Mouse (Mus musculus) gastrocnemius, adult 8-10 months (tissue): ENCODE results near the gene Arhgef33. TPM values are rescaled to one million over a fixed set of nuclear protein-coding genes. Genes with fewer than 3 reads are reported as not detected.
"Not testable (repeated sequence)": the region's sequence is repeated elsewhere in the genome, so short reads cannot be mapped to it uniquely, and the experiment has no call there.

ENCODE experiments used
- DNase-seq, 2 experiments: peaks; one replicate each; pipeline ENCODE4 v3.0.0; 2022; ENCODE audit warnings: low spot score in 2 of 2
- total RNA-seq, 4 experiments: library from RNA; stranded (reverse); gene quantifications; 2 replicates each; pipeline ENCODE4 v1.2.4; 2022

The Arhgef33 gene
- not detected for total RNA-seq

DNA sequence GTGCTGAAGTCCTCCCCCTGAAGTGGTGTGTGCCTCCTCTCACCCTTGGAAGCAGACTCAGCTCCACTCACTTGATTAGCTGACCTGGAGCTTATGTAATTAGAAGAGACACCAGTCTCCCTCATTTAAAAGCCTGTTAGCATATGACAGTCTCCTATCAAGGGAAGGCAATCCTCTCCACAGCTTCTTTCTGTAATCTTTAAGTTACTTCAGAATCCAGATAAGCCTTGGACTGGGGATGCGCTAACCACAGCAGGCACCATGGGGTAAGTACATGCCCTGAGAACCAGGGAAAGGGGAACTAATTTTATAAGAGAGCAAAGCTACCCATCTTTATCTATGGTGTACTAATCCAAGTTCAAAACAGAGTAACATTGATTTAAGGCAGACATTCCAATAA lies at the start of gene Arhgef33:
Gene Arhgef33, plus strand, starts transcription at position 157 of the 400 bp plus-strand sequence.
- DNase-seq = no peak

DNA sequence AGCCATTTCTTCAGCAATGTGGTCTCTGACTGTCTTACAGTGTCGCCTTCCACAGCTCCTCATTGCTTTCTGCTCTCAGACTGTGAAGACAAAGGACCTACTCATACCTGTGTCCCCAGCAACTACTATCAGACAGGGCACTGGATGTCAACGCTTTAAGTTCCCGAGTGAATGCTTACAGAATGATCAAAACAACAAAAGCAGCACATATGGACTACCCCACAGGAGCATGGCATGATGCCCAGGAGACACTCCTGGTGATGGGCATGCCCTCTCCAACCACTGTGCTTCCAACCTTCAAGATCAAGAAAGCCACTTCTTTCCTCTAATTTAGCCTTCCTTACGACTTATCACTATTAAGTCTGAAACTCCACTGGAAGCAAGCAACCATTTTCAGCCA lies 40.1 kb upstream of the Arhgef33 start:
- no peak for DNase-seq

DNA sequence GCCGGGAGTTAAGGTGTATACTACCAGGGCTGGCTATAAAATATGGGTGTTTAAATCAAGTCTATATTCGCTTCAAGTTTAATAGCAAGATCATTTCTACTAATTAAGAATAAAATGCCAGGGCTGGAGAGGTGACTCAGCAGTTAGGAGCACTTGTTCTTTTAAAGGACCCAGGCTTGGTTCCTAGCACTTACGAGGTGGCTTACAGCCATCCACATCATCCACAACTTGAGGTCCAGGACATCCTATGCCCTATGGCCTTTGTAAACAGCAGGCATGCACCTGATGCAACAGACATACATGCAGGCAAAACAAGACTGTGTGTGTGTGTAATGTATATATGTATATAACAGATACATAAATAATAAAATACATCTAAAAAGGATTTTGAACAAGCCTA lies 39.1 kb upstream of the Arhgef33 start:
- DNase-seq = no peak

DNA sequence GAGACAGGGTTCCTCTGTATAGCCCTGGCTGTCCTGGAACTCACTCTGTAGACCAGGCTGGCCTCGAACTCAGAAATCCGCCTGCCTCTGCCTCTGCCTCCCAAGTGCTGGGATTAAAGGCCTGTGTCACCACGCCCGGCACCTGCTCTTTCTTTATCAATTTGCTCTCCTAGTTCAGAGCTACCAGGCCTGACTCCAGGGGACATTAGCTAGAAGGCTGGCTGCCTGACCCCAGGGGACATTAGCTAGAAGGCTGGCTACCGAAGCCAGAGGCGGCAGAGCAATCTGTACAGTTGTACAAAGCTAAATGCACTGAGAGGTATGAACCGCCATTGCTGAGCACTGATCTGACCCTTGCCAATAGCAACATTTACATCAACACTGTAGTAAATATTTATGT lies 36.6 kb upstream of the Arhgef33 start:
- not testable (repeated sequence) for DNase-seq

DNA sequence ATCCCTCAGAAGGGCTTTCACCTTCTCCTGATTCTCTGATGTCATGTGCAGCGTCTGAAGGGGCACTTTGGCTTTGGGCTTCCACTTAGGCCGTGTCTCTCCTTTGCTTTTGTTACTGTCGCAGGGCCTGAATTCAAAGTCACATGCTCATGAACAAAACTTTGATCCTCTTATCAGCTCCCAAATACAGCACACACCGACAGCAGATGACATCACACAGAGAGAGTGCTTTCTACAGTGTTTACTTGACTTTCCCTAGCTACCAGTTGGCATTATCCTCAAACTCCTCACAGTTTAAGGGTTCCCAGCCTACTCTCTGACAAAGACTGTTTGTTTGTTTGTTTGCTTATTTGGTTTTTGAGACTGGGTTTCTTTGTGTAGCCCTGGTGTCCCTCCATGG lies 29.0 kb upstream of the Arhgef33 start:
- no peak for DNase-seq

DNA sequence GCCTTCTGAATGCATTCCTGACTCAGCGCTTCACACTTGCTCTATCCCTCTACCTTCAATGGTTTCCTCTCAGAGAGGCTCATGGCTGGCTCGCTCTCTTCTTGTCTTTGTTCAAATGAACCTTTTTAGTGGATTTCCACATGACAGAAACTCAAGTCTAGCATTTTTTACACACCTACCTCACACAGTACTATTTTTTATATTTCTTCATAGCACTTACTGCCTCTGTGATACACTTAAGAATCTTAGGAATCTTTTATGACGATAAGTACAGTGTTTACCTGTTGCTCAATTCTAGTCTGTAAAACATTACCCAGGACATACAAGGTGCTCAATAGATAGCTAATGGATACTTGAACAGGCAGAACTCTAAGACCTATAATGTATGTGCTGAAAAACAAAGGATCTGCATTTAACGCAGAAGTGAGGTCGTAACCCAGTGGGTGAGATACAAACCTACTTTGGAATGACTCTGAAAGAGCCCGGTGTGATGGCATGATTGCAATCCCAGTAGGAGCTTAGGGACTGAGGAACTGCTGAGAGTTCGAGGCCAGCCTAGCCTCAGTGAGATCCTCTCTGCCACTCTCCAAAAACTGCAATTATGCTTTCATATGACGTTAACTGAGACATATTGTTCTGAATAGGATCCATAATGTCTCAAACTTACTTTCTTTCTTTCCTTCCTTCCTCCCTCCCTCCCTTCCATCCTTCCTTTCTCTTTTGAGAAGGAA lies 27.7 kb upstream of the Arhgef33 start:
- DNase-seq = no peak

DNA sequence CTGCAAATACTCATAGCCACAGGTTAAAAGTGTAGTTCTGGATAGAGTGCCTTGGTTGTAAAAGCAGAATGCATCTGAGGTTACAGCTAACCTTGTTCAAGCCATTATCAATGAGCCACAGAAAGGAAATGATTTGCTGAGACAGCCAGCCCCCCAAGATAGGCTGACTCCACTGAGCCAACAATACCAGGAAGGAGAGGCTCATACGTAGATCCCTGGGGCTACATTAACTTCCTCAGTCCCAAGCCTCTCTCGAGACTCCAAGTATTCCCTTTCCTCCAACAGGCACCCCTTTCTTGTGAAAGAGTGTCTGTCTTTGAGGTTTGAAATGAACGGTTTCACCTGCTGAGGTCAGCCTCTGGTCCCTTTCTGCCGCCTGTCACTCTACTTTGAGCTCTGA lies 22.8 kb upstream of the Arhgef33 start:
- no peak for DNase-seq

DNA sequence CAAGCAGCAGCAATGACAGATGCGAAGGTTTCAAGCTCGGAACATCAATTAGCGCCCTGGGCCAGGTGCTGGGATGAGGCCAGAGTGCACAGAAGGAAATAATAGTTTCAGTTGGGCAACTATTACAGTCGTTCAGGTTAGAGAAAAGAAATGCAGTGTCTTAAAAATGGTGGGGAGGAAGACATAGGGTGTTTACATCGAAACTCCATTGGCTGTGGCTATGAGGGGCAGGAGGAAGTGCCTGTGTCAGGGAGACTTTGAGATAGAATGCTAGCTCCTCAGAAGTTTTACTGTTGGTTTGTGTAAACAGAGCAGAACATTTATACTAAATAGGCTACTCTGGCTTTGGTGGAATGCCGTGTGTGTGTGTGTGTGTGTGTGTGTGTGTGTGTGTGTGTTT lies 19.2 kb upstream of the Arhgef33 start:
- DNase-seq = no peak

DNA sequence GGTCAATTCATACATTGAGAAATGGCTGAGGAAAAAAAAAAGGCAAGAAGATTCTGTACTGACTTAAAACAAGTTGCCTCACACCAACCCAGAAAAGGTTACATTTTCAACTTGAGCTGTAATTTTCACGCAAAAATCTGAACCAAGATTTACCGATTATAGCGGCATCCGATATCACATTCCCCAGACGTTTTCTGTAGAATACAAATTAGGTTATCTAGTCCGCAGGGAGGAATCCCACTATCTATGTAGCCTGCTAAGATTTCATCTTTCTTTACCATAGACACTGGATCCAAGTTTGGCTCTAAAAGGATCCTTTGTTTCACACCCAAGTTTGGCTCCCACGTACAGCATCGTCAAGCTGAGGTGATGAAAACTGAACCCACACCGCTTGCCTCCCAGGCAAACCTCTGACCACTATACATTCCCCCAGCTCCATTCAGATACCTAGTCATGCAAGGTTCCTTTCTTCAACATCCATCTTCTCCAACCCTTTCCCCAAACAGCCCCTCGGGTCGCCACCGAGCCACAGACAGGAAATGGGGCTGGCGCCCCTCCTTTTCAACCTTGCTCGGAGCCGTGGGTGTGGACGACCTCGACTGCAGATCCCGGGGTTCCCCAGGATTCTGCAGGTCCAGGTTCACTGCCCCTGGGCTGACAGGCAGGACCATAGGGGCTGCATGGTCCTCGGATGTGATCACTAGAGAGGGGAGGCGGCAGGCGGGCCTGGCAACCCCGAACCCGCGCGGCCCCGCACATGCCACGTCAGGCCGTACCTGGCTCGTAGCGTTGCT lies 17.7 kb upstream of the Arhgef33 start:
- DNase-seq = no peak

DNA sequence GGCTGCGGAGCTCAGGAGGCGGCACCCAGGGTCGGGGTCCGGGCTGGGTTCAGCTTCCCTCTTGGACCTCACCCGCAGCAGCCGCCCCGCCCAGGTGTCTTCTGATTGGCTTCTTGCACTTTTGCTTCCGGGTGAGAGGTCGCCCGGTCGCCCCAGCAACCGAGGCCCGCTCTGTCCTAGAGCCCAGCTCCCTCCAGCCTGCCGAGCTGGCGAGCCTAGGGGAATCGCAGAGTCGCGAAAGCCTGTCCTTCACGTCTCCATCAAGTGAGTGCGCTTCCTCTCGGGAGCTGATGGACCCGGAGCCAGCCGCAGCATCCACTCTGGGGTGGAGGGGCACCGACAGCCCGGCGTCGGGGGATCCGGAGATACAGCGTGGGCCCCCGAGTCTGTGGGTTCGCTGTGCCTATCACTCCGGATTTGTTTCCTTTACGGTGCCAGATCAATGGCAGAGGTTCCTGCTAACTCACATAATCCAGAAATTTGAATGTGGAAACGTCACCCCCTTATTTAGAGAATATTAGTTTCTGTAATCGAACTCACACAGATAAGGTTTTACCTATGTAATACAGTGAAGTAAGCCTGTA lies 17.0 kb upstream of the Arhgef33 start, which contains the start of the genes Morn2 and Dhx57:
Gene Morn2, plus strand, starts transcription at position 130 of the 584 bp plus-strand sequence.
Gene Dhx57, minus strand, starts transcription at position 403 of the 584 bp plus-strand sequence.
- peak; percentile 95 to 96 for DNase-seq

DNA sequence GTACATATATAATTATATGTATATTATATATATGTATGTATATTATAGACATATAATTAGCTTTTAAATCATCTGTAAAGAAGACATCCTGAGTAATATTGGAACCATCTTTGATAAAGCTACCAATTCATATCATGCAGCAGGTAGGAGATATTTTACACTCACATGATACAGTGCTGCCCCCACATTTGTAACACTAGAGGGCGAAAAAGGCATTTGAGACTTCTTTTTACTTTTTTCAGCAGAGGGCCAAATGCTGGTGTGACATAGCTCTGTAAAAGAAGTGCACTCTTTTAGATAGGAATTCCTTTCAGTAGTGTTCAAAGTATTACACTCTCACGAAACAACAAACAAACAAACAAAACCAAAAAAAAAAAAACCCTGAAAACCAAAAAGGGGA lies 16.1 kb upstream of the Arhgef33 start:
- no peak for DNase-seq

DNA sequence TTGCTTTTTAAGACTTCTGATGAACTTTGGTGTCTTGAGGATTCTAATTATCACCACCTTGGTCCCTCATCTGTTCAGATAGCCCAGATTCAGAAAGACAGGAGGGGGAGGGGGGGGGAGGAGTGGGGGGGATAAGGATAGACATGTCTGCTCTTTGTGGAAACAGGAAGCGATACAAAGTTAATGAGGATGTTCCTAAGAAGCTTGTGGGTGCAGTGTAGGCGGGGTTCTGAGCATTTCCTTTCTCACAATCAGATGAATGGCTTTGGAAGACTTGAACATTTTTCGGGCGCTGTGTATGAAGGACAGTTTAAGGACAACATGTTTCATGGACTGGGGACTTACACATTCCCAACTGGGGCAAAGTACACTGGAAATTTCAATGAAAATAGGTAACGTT lies 11.9 kb upstream of the Arhgef33 start:
- DNase-seq = no peak

DNA sequence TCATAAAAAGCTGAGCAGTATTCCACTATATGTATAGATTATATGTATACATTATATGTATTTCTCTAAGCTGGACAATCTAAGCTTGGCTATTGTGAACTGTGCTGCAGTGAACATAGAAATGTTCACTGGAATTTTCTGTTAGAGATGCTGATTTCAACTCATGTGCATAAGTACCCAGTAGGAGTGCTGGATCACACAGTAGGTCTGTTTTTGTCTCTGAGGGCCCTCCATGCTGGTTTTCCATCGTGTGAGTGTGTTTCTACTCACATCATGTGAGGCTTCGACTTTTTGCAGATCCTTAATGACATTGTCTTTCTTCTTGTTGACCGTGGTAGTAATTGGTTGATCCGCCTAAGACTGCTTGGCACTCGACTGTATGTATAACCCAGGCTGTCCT lies 8.4 kb upstream of the Arhgef33 start:
- DNase-seq = no peak

DNA sequence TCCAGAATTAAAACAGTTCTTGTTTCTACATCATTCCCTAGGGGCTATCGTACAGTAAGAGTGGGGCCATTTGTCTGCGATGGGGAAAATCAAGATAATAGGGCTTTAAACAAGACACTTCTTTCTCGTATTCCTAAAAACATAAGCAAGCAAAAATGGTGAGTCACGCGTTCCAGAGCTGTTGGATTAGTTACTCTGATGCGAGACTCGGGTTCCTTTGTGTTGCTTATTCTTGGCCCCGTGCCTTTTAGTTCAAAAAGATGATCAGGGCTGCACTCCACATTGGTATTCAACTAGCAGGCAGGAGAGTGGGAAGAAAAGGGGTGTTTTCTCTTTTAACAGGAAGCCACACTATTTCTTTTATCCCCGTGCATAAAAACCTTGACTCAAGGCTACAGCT lies 4.6 kb downstream of the Arhgef33 start:
- no peak for DNase-seq

DNA sequence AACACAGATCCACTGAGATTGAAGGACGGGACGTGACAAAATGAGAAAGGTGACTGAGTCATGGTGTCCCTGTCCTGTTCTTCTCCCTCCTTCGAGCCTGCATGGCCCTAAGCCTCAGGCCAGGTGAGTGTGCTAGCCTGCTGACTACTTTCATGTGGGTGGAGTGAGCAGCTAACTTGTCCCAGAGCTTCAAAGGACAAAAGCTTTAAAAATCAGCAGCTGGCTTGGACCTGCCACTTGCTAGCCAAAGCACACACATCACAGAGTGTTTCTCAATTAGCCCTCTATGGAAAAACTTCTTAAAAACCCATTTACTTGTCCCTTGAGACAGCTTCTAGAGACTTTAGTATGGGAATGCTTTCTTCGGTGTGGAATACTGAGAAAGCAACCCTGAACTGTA lies 5.2 kb downstream of the Arhgef33 start:
- no peak for DNase-seq

DNA sequence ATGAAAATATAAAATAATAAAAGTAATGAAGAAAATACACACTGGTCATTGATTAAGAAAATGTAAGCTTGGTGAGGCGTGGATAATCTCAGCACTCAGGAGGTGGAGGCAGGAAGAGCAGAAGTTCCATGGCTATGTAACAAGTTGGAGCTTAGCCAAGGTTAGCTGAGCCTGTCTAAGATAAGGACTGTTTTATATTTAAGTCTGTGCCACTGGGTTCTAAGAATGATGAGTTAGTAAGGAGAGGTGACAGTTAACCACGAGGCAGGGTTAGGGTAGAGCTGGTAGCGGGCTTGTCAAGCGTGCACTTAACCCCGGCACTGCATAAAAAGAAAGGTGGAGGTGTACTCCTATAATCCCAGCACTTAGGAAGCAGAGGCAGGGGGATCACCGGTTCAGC lies 15.0 kb downstream of the Arhgef33 start:
- DNase-seq = no peak

DNA sequence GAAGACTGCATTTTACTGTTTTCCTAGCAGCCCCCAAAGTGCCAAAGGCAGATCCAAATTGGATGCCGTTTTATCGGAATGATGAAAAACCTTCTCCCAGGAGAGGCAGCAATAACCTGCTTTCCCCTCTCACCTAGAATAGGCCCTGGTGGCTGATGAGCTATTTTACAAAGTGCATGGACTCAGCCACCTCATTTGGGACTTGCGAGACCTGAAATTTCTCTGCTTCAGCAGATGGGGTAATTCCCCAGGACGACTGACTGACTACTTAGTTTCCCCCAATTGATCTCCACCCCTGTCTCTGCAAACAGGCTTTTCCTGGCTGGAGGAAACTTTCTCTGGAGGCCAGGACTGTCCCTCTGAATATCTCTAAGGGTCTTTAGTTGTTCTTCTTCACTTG lies 15.8 kb downstream of the Arhgef33 start:
- no peak for DNase-seq

DNA sequence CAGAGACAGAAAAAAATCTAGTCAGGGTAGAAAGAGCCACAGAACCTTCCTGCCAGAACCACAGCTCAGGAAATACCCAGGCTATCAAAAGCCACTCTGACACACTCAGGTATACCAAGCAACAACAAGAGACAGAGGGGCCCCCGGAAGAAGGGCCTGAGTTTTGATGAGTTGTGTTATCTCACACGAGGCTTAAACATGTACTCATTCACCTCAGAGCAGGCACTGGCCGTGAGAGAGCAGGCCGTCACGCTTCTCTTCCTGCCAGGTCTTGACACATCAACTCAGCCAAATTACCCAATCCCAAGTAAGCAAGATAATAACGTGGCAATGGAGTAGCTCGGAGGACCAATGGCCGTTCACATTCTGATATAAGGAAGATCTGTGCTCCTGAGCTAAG lies 16.5 kb downstream of the Arhgef33 start:
- no peak for DNase-seq

DNA sequence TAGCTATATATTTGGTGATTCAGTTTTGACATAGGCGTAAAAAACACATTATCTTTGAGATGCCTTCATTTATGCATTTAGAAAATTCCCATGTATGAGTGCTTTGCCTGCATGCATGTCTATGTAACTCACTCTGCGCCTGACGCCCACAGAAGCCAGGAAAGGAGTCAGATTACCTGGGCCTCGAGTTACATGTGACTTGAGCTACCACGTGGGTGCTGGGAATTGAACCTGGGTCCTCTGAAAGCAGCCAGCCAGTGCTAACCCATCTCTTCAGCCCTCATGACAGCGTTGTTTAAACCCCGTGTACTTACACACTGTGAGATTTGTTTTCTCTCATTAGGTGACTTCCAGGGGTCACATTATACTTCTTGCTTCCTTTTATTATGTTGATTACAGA lies 17.3 kb downstream of the Arhgef33 start:
- DNase-seq = no peak

DNA sequence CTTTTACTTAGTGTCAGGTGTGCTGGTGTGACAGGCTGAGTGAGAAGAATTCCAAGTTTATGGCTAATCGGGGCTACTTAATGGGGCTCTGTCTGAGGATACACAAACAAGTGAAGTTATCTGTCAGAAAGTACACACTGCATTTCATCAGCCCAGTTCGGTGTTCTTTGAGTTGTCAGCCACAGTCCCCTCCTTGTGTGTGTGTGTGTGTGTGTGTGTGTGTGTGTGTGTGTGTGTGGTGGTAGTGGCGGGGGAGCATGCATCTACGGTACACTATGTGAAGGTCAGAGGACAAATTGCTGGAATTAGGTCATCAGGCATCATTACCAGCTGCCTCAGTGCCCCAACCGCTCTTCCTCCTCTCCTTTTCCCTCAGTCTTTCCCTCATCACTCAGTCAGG lies 18.2 kb downstream of the Arhgef33 start:
- no peak for DNase-seq

DNA sequence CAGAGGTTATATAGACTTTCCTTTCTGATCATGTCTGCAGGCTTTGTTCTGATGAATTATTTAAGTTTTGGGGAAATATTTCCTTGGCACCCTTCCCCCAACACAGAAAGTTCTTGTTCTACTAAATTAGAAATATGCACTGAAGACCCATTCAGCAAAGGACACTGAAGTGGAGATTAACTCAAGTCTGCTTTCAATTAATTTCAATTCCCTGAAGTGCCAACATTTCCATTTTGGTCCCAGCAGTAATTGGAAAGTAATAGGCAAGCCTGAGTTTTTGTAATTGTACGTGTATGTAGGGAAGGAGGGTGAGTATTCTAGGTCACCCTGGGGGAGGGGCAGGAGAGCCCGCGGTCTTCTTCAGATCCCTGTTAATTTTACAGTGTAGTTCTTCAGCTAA lies 19.2 kb downstream of the Arhgef33 start:
- no peak for DNase-seq

DNA sequence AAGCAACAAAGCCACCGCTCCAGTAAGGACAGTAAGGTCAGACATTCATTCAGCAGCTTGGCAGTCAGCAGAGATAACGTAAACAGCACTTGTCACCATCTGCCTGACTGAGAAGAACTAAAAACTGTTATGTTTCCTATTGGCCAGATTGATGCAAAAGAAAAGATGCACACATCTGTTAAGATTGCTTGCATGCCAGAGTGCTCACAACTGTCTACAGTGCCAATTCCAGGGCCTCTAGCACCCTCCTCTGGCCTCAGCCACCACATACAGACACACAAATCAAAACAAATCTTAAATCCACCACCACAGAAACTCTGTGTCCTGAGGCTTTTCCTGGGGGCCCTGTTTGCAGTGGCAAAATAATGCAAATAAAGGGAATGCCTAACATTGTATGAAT lies 25.2 kb downstream of the Arhgef33 start:
- DNase-seq = no peak

DNA sequence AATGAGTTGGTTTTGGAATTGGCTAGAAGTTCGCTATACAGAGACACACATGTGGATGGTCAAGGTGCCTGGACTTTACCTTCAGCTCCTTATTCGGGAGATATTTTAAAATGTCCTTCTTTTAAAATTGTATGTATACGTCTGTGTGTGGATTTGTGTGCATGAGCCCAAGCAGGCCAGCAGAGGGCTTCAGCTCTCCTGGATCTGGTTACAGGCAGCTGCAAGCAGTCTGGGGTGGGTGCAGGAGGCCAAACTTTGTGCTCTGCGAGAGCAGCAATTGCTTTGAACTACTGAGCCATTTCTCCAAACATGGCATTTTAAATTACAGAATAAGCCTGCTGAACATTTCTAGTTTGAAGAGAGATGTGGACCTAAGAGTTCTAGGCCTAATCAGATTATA lies 38.1 kb downstream of the Arhgef33 start:
- DNase-seq = no peak
